Mouse (Mus musculus): ENCODE data around the gene Trim7.
"Not testable (repeated sequence)": the region's sequence is repeated elsewhere in the genome, so short reads cannot be mapped to it uniquely, and the experiment has no call there.

Gene Trim7

GRCm38 (mm10) chr11:48803988-48804387 lies 22.0 kb upstream of the Trim7 start:
- DNase-seq = no peak

DNA sequence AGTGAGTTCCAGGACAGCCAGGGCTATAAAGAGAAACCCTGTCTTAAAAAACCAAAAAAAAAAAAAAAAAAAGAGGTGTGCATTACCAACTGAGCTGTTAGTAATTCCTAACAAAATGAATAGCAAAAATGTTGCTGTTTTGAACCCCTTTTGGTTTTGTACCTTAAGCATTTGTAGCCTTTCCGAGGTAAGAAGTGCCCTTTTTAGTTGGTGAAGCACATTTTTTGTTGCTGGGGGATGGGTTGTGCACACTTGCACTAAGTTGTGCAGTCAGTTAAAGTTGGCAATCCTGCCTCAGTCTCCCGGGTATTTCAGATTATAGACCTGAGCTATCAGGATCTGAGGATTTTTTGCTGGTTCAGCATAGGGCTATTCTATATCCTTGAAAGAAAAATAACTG lies 21.0 kb upstream of the Trim7 start:
- no peak for DNase-seq

DNA sequence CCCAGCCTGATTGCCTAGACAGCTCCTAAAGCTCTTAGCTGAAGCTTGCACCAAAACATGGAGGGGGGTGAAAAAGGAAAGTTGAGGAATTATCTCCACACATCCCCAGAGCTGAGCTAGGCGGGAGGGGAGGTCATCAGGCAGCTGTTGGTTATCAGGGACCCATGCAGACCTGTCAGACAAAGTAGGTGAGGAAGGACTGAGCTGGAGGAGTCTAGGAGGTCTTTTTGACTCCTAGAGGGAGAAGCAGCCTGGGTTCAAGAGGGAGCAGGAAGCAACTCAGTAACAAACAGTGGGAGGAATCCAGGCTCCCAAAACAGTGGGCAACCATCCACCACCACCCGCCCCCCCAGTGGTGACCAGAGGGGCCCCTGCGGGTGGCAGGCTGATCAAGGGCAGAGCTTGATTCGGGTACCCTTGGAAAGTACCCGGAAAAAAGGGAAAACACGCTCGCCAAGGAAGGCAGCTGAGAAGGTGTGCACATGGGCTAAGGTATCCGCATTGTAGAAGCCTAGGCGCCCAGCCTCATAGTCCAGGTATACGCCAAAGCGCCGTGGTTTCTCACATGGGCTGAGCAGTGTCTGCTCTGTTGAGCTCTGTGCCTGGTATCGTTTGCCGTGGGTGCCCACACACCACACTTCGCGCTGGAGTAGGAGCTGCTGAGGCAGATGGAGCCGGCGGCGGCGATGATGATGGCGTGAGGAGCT lies 18.9 kb upstream of the Trim7 start:
- no peak for DNase-seq

DNA sequence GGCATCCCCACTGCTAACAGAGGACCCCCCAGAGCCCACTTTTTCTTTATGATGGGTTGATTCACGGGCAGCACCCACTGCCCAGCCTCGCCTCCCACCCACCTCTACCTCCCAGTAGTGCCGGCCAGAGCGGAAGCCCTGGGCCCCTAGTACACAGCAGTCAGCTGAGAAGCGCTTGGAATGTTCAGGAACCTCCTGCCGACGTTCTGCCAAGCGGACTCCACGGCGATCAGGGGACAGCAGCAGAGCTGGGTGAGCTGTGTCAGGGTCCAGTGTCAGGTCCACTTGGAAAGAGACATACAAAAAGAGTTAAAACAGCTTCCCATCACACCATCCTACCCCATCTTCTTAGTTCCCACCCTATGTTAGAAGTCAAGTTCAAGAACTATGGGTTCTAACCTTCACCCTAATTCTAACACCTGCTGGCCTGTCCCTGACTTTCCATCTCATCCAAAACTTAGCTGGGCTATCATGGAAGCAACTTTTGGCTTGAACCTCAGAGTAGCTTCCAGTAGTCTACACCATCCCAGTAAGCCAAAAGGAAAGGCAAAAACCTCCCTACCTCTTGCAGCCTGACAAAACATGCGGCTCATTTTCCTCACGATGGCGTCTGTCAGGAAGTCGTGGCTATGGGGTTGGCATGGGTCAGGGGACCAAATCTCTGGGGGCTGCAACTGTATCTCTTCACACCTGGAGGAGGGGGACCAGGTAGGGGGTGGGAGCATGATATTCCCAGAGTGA lies 18.2 kb upstream of the Trim7 start:
- DNase-seq = no peak

- no peak for DNase-seq
These were observed 17.7 kb upstream of the Trim7 start for GRCm38 (mm10) chr11:48808304-48808646.

DNA sequence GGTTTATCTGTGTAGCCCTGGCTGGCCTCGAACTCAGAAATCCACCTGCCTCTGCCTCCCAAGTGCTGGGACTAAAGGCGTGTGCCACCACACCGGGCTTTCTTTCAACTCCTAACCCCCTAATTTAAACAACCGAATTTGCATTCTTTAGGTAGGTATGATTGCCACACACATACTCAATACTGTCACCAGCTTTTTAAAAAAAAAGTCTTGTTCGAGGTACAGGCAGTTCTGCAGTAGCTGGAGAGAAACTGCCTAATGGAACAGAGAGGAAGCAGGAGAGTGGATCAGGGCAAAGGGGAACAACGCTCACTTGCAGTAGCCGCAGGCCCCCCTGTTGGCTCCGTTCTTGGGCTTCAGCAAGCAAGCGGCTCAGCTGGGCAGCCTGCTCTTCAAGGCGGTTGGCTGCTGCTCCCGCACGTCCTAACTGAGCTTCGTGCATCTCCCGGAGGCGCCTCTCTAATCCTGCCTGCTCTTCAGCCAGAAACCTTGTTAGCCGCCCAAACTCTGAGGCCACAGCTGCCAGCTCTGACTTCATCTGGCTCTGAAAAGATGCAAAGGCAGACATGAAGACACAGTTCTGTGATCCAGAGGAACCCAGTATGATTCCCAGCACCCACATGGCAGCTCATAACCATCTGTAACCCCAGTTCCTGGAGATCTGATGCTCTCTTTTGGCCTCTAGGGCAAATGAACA lies 17.1 kb upstream of the Trim7 start:
- no peak for DNase-seq

- no peak for DNase-seq
These were observed 16.5 kb upstream of the Trim7 start for GRCm38 (mm10) chr11:48809434-48809830.

DNA sequence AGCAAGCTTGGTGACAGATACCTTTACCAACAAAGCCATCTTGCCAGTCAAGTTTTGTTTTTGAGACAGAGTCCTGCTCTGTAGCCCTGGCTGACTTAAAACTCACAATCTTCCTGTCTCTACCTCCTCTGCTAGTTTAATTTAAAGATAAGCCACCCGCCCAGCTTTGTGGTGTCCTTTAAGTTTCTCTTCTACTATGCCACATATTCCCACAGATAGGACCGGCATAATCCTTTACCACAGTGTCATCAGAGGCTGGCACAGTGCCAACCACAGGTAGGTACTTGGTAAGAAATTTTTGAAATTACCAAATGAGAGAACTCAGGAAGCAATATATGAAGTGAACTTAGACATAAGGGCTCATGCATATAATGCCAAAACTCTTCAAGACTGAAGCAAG lies 15.8 kb upstream of the Trim7 start:
- no peak for DNase-seq

GRCm38 (mm10) chr11:48813782-48814181 lies 12.2 kb upstream of the Trim7 start:
- DNase-seq = no peak

- DNase-seq = peak; percentile 31
These were observed 10.1 kb upstream of the Trim7 start for GRCm38 (mm10) chr11:48815851-48816250.

GRCm38 (mm10) chr11:48816281-48816781 lies 9.6 kb upstream of the Trim7 start:
- DNase-seq = no peak

- DNase-seq = peak; percentile 100
These were observed 8.9 kb upstream of the Trim7 start, which contains the start of gene Trim41 for GRCm38 (mm10) chr11:48816800-48817665. Gene Trim41 (minus strand): TSS chr11:48817353.

- no peak for DNase-seq
These were observed 8.1 kb upstream of the Trim7 start for GRCm38 (mm10) chr11:48817794-48818193.

- DNase-seq = peak; percentile 86
These were observed 7.6 kb upstream of the Trim7 start for GRCm38 (mm10) chr11:48818346-48818745.

DNA sequence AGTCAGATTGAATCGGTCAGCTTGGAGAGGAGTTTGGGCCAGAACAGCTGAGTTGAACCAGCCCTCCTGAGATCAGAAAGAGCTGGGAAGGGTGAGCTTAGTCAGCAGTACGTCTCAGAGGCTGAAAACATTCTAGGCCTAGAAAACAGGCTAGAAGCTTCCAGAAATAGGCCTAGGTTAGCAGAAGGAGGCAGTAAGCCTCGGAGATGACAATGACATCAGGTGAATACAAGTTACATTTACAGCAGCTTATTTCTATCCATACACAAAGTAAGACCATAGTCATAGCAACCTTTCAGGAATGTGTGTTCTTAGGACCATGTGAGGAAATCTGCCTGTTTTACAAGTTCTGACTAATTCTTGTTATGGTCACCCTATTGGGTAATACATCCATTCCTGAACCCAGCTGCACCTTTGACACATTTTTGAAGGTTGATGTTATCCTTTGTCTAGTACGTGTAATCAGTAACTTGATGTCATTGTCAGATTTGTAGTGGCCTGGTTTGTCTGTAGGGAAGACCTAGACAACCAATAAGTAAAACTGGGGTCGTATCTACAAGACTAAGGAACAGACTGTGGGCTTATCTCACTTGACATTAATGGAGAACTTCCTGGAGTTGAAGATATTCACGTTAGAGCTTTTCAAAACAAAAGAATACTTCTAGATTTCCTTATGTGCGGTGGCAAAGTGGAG lies 6.2 kb upstream of the Trim7 start:
- no peak for DNase-seq

DNA sequence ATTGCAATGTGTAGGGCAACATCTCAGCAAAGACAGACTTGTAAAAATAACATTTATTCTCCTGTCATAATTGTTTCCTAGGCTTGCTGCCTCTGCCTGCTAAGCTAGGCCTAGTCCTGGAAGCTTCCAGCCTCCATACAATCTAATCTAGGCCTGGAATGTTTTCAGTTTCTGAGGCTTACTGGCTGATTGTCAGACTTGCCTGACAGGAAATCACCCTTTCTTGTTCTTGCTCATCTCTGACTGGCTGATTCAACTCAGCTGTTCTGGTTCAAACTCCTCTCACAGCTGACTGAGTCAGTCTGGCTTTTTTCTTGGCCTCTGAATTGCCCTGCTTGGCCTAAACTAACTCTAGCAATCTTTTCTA lies 5.6 kb upstream of the Trim7 start:
- no peak for DNase-seq

- DNase-seq = not testable (repeated sequence)
These were observed 4.6 kb upstream of the Trim7 start for GRCm38 (mm10) chr11:48821299-48821698.

DNA sequence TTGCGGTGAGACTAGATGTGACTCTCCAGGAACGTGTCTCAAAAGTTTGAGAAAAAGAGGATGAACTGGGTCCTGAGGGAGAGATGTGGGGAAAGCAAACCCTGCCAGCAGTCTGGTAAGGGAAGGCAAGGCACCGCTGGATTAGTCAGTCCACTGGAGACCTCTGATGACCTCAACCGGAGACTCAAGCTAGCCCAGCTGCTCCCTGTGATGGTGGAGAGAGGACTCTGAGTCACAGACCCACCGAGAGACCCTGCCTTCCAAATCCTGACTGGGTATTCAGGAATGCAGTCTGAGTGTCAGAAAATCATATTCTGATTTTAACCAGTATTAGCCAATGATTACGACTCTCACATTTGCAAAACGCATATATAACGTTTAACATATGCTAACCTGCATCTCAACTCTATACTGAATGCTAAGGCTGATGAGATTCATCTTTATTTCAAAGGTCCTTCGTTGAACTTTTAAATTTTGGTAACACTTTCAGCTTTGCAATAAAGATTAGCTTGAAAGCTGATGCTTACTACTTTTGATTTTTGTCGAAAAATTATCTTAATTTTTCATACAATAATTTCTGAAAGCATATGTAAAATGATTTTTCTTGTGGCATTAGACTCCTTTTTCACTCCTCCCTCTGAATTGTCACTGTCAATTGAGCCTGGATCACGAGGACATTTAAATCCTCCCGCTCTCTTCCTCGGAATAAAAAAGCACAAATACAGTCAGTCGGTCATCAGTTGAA lies 3.0 kb upstream of the Trim7 start:
- DNase-seq = no peak

DNA sequence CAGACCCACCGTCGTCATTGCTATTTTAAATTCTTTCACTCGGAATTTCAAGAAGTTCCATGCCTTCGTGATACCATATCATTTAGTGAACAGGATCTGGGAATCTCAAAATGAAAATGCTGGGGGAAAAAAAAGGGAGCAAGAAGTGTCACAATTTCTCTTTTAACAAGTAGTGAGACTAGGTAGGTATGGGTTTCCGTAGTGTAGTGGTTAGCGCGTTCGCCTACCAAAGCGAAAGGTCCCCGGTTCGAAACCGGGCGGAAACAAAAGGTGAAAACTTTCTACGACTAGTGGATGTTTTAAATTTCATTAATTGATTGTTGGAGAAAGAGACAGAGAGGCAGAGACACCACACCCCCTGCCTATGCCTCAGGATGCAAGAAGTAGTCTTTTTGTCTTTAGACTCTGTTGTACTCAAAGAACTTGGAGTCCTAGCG lies 2.4 kb upstream of the Trim7 start:
- peak; percentile 83 for DNase-seq

- DNase-seq = peak; percentile 44
These were observed 1.6 kb upstream of the Trim7 start for GRCm38 (mm10) chr11:48824311-48824830.

DNA sequence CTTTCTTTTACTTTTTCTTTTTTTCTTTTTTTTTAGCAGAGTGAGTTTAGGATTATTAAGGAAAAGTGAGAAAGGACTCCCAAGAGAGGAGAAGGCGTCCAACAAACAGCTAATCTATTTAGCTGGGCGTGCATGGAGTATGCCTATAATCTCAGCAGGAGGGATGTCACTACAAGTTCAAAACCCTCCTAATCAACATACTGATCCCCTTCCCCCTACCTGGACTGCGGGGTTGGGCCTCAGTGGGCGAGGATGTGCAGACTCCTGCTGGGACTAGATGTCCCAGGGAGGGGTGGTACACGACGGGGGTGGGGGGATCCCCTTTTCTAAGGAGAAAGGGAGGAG lies 784 bp downstream of the Trim7 start:
- no peak for DNase-seq
